Mouse (Mus musculus): ENCODE measurements at regions not wholly inside any gene's neighbourhood (a gene's known extent, or its start where the extent isn't known, plus 50 kb on each side); places are given as distances from the start of the nearest gene placed in this dataset.

- no peak for DNase-seq (ENCODE audit: low spot score)
These were observed 53.2 kb downstream of the Fam43a start for GRCm38 (mm10) chr16:30652692-30653091.

GRCm38 (mm10) chr16:30653806-30654205 lies 54.3 kb downstream of the Fam43a start:
- DNase-seq (ENCODE audit: low spot score), result peak; percentile 13

GRCm38 (mm10) chr16:30654226-30654625 lies 54.7 kb downstream of the Fam43a start:
- no peak for DNase-seq (ENCODE audit: low spot score)

GRCm38 (mm10) chr16:30655798-30656221 lies 56.3 kb downstream of the Fam43a start:
- no peak for DNase-seq (ENCODE audit: low spot score)

GRCm38 (mm10) chr16:30656881-30657280 lies 57.4 kb downstream of the Fam43a start:
- no peak for DNase-seq (ENCODE audit: low spot score)

GRCm38 (mm10) chr16:30658921-30659320 lies 59.4 kb downstream of the Fam43a start:
- no peak for DNase-seq (ENCODE audit: low spot score)

- DNase-seq (ENCODE audit: low spot score), result no peak
These were observed 61.8 kb downstream of the Fam43a start for GRCm38 (mm10) chr16:30661086-30661977.

- no peak for DNase-seq (ENCODE audit: low spot score)
These were observed 63.5 kb downstream of the Fam43a start for GRCm38 (mm10) chr16:30663055-30663454.

- no peak for DNase-seq (ENCODE audit: low spot score)
These were observed 64.4 kb downstream of the Fam43a start for GRCm38 (mm10) chr16:30663971-30664370.

GRCm38 (mm10) chr16:30664433-30664832 lies 64.9 kb downstream of the Fam43a start:
- DNase-seq (ENCODE audit: low spot score), result no peak

GRCm38 (mm10) chr16:30665881-30666280 lies 66.4 kb downstream of the Fam43a start:
- no peak for DNase-seq (ENCODE audit: low spot score)

- no peak for DNase-seq (ENCODE audit: low spot score)
These were observed 70.4 kb downstream of the Fam43a start for GRCm38 (mm10) chr16:30669883-30670282.

GRCm38 (mm10) chr16:30671584-30671983 lies 72.1 kb downstream of the Fam43a start:
- DNase-seq (ENCODE audit: low spot score), result no peak

- DNase-seq (ENCODE audit: low spot score), result no peak
These were observed 73.4 kb downstream of the Fam43a start for GRCm38 (mm10) chr16:30672776-30673550.

- DNase-seq (ENCODE audit: low spot score), result no peak
These were observed 74.1 kb downstream of the Fam43a start for GRCm38 (mm10) chr16:30673662-30674061.

GRCm38 (mm10) chr16:30675829-30676228 lies 76.3 kb downstream of the Fam43a start:
- no peak for DNase-seq (ENCODE audit: low spot score)

GRCm38 (mm10) chr16:30677016-30677415 lies 77.5 kb downstream of the Fam43a start:
- DNase-seq (ENCODE audit: low spot score), result no peak

- DNase-seq (ENCODE audit: low spot score), result no peak
These were observed 78.6 kb downstream of the Fam43a start for GRCm38 (mm10) chr16:30677896-30678707.

GRCm38 (mm10) chr16:30678708-30679492 lies 79.4 kb downstream of the Fam43a start:
- DNase-seq (ENCODE audit: low spot score), result no peak

- DNase-seq (ENCODE audit: low spot score), result no peak
These were observed 79.9 kb downstream of the Fam43a start for GRCm38 (mm10) chr16:30679493-30679811.

- DNase-seq (ENCODE audit: low spot score), result no peak
These were observed 81.9 kb downstream of the Fam43a start for GRCm38 (mm10) chr16:30681421-30681820.

Data from ovary, postnatal 14 days (tissue).